ENCODE assay signal across 26 mouse cellular contexts in genomic region chr14:34532536-34532935, GRCm38 (mm10). TPM values are rescaled to one million over a fixed set of nuclear protein-coding genes. Genes with fewer than 3 reads are reported as not detected.
A peak's percentile ranks its signal among the peaks of the same experiment; 100 is the strongest.
DNase-seq lines count a peak whose midpoint lies in the region; ATAC-seq and TF ChIP-seq lines count a peak whose summit lies in the region.
"Had no signal": no experiment of that assay in that cellular context is flagged by ENCODE, and none has a peak within 500 bp of the region (broad histone marks: within the 10 kb centered on the region; RNA-seq: fewer than 3 reads in every experiment).

No protein-coding gene starts in this region.

- peaks cover 6% of the 10 kb centered on the region; the same call in 1 of the 2 replicates for H3K4me1 ChIP-seq in heart, embryonic 11.5 days (ENCODE audit: control insufficient read depth, insufficient read depth, low read length)
- H3K4me1 ChIP-seq in kidney, embryonic 16.5 days (ENCODE audit: insufficient read depth, low read length), result no peaks in the 10 kb centered on the region
- H3K4me1 ChIP-seq in kidney, embryonic 15.5 days, result 0 out of 2 replicates have a peak, but pooled peaks cover 2% of the 10 kb centered on the region
- H3K4me1 ChIP-seq in stomach, embryonic 14.5 days (ENCODE audit: control insufficient read depth, insufficient read depth, low read length), result no peaks in the 10 kb centered on the region
- H3K4me1 ChIP-seq in stomach, postnatal 0 days (replicated peaks; ENCODE audit: control insufficient read depth, insufficient read depth), result no peaks in the 10 kb centered on the region; the same call in 1 of the 2 replicates
- H3K4me1 ChIP-seq in hindbrain, embryonic 12.5 days, result no peaks in the 10 kb centered on the region
- H3K4me1 ChIP-seq: embryonic facial prominence, embryonic 12.5 days; liver, embryonic 12.5 days had no signal

- no peak overlapping the region for H3K4me2 ChIP-seq in heart, embryonic 11.5 days
- H3K4me2 ChIP-seq in kidney, embryonic 16.5 days (replicated peaks; ENCODE audit: low read depth, low read length), result no peak overlapping the region
- no peak overlapping the region for H3K4me2 ChIP-seq in kidney, embryonic 15.5 days
- no peak overlapping the region for H3K4me2 ChIP-seq in stomach, embryonic 14.5 days (replicated peaks; ENCODE audit: low read depth, low read length)
- no peak overlapping the region for H3K4me2 ChIP-seq in stomach, postnatal 0 days (replicated peaks; ENCODE audit: low read depth)
- no peak overlapping the region for H3K4me2 ChIP-seq in hindbrain, embryonic 12.5 days (replicated peaks)
- H3K4me2 ChIP-seq: embryonic facial prominence, embryonic 12.5 days; heart, embryonic 15.5 days; hindbrain, embryonic 14.5 days; liver, embryonic 12.5 days; midbrain, embryonic 11.5 days had no signal

- no peak overlapping the region for H3K9ac ChIP-seq in heart, embryonic 11.5 days (ENCODE audit: low read depth, low read length)
- no peak overlapping the region for H3K9ac ChIP-seq in kidney, embryonic 16.5 days (replicated peaks; ENCODE audit: low read length)
- no peak overlapping the region for H3K9ac ChIP-seq in kidney, embryonic 15.5 days
- no peak overlapping the region for H3K9ac ChIP-seq in stomach, embryonic 14.5 days (replicated peaks; ENCODE audit: low read depth, low read length)
- H3K9ac ChIP-seq in stomach, postnatal 0 days (ENCODE audit: low read length), result no peak overlapping the region
- no peak overlapping the region for H3K9ac ChIP-seq in hindbrain, embryonic 12.5 days
- H3K9ac ChIP-seq: embryonic facial prominence, embryonic 12.5 days; heart, embryonic 15.5 days; hindbrain, embryonic 14.5 days; liver, embryonic 12.5 days had no signal

- H3K36me3 ChIP-seq in heart, embryonic 11.5 days (ENCODE audit: control insufficient read depth, insufficient read depth, low read length), result peaks cover 21% of the 10 kb centered on the region
- 0 out of 2 replicates have a peak, but pooled peaks cover 5% of the 10 kb centered on the region for H3K36me3 ChIP-seq in kidney, embryonic 16.5 days (ENCODE audit: insufficient read depth, low read length)
- no peaks in the 10 kb centered on the region for H3K36me3 ChIP-seq in kidney, embryonic 15.5 days
- H3K36me3 ChIP-seq in stomach, embryonic 14.5 days (ENCODE audit: control insufficient read depth, insufficient read depth, low read length), result no peaks in the 10 kb centered on the region
- no peaks in the 10 kb centered on the region for H3K36me3 ChIP-seq in stomach, postnatal 0 days (ENCODE audit: control insufficient read depth, insufficient read depth, low read length)
- no peaks in the 10 kb centered on the region for H3K36me3 ChIP-seq in hindbrain, embryonic 12.5 days
- H3K36me3 ChIP-seq: embryonic facial prominence, embryonic 12.5 days; liver, embryonic 12.5 days had no signal

- no peak overlapping the region for H3K4me3 ChIP-seq in heart, embryonic 11.5 days (ENCODE audit: low read depth, low read length)
- H3K4me3 ChIP-seq in kidney, embryonic 16.5 days (ENCODE audit: low read length), result no peak overlapping the region
- H3K4me3 ChIP-seq in kidney, embryonic 15.5 days (replicated peaks), result no peak overlapping the region
- H3K4me3 ChIP-seq in stomach, embryonic 14.5 days (ENCODE audit: low read depth, low read length), result no peak overlapping the region
- no peak overlapping the region for H3K4me3 ChIP-seq in stomach, postnatal 0 days (ENCODE audit: low read depth, low read length)
- no peak overlapping the region for H3K4me3 ChIP-seq in hindbrain, embryonic 12.5 days
- H3K4me3 ChIP-seq: embryonic facial prominence, embryonic 12.5 days; heart, embryonic 15.5 days; liver, embryonic 12.5 days had no signal

- 0 out of 2 replicates have a peak overlapping the region, but pooled peaks have one; percentile 22 for H3K27ac ChIP-seq in heart, embryonic 11.5 days (ENCODE audit: low read depth, low read length)
- H3K27ac ChIP-seq in kidney, embryonic 16.5 days (ENCODE audit: low read length), result peak overlapping the region; percentile 23; the same call in 1 of the 2 replicates
- H3K27ac ChIP-seq in kidney, embryonic 15.5 days, result no peak overlapping the region
- H3K27ac ChIP-seq in stomach, embryonic 14.5 days (ENCODE audit: low read length), result no peak overlapping the region
- H3K27ac ChIP-seq in stomach, postnatal 0 days (replicated peaks), result no peak overlapping the region
- no peak overlapping the region for H3K27ac ChIP-seq in hindbrain, embryonic 12.5 days
- H3K27ac ChIP-seq: embryonic facial prominence, embryonic 12.5 days; heart, embryonic 15.5 days; hindbrain, embryonic 14.5 days; liver, embryonic 12.5 days had no signal

- intact Hi-C loops in heart, postnatal 10 days (cut with DNase I), result no loop called here

- no peaks in the 10 kb centered on the region; the same call in 1 of the 2 replicates for H3K9me3 ChIP-seq in heart, embryonic 11.5 days (replicated peaks; ENCODE audit: control insufficient read depth, low read length)
- H3K9me3 ChIP-seq in kidney, embryonic 16.5 days (ENCODE audit: low read length), result peaks cover 9% of the 10 kb centered on the region; the same call in 1 of the 2 replicates
- no peaks in the 10 kb centered on the region for H3K9me3 ChIP-seq in kidney, embryonic 15.5 days (replicated peaks)
- no peaks in the 10 kb centered on the region for H3K9me3 ChIP-seq in stomach, embryonic 14.5 days (ENCODE audit: control insufficient read depth, low read depth, low read length)
- no peaks in the 10 kb centered on the region for H3K9me3 ChIP-seq in stomach, postnatal 0 days (ENCODE audit: control insufficient read depth, low read length)
- 0 out of 2 replicates have a peak, but pooled peaks cover 4% of the 10 kb centered on the region for H3K9me3 ChIP-seq in hindbrain, embryonic 12.5 days (replicated peaks)
- H3K9me3 ChIP-seq: embryonic facial prominence, embryonic 12.5 days; heart, embryonic 15.5 days; liver, embryonic 12.5 days had no signal

- H3K27me3 ChIP-seq in heart, embryonic 11.5 days (ENCODE audit: control insufficient read depth, insufficient read depth, low read length), result no peaks in the 10 kb centered on the region
- 0 out of 2 replicates have a peak, but pooled peaks cover 6% of the 10 kb centered on the region for H3K27me3 ChIP-seq in kidney, embryonic 16.5 days (ENCODE audit: insufficient read depth, low read length)
- H3K27me3 ChIP-seq in kidney, embryonic 15.5 days, result peaks cover 11% of the 10 kb centered on the region
- no peaks in the 10 kb centered on the region for H3K27me3 ChIP-seq in stomach, embryonic 14.5 days (ENCODE audit: control insufficient read depth, insufficient read depth, low read length)
- H3K27me3 ChIP-seq in stomach, postnatal 0 days (ENCODE audit: control insufficient read depth, insufficient read depth, low read length), result no peaks in the 10 kb centered on the region
- no peaks in the 10 kb centered on the region for H3K27me3 ChIP-seq in hindbrain, embryonic 12.5 days
- H3K27me3 ChIP-seq: heart, embryonic 15.5 days had no signal

- WGBS in heart, embryonic 11.5 days (ENCODE audit: insufficient replicate concordance), result 63% methylated on average over 6 of the region's 6 CpGs
- WGBS in kidney, embryonic 16.5 days, result 62% methylated on average over 6 of the region's 6 CpGs
- WGBS in kidney, embryonic 15.5 days, result 63% methylated on average over 6 of the region's 6 CpGs
- WGBS in stomach, embryonic 14.5 days, result 59% methylated on average over 6 of the region's 6 CpGs
- 46% methylated on average over 6 of the region's 6 CpGs for WGBS in stomach, postnatal 0 days
- 84% methylated on average over 6 of the region's 6 CpGs for WGBS in hindbrain, embryonic 12.5 days

- no peak for TF ChIP-seq EP300 in stomach, postnatal 0 days (optimal IDR thresholded peaks at IDR 0.05)

- ATAC-seq in heart, embryonic 11.5 days (replicated peaks; ENCODE audit: insufficient number of reproducible peaks, low FRiP score, low TSS enrichment), result no peak
- ATAC-seq in kidney, embryonic 16.5 days (ENCODE audit: low FRiP score, low TSS enrichment), result no peak
- no peak for ATAC-seq in kidney, embryonic 15.5 days (replicated peaks; ENCODE audit: low FRiP score)
- ATAC-seq in stomach, embryonic 14.5 days (ENCODE audit: insufficient number of reproducible peaks, insufficient read depth, low FRiP score, low read depth), result peak; percentile 12; the same call in 1 of the 2 replicates
- ATAC-seq in stomach, postnatal 0 days (ENCODE audit: low FRiP score, low TSS enrichment), result no peak
- ATAC-seq in hindbrain, embryonic 12.5 days (ENCODE audit: low FRiP score), result no peak
- ATAC-seq: forebrain, embryonic 14.5 days; intestine, embryonic 16.5 days; liver, embryonic 12.5 days had no signal

- DNase-seq in heart, postnatal 10 days, result no peak
- no peak for DNase-seq in stomach, postnatal 0 days (ENCODE audit: low spot score)
- DNase-seq in frontal cortex, postnatal 14 days (ENCODE audit: low spot score in 2 of 2), result no peak
- DNase-seq: adrenal gland, adult 2 months; B cell, adult 2 months; cerebellum, adult 9-11 months; gastrocnemius, postnatal 36 days; kidney, postnatal 4 days had no signal

- TF ChIP-seq CTCF in stomach, postnatal 0 days (IDR thresholded peaks at IDR 0.05; ENCODE audit: low read depth), result no peak

RNA-seq across cellular contexts. Expression of gene 9230112D13Rik, which starts 9.9 kb away (rescaled TPM):
- not detected in 2 replicates for polyA plus RNA-seq in heart, embryonic 11.5 days (2014; fragmentation: Nextera tagmentation; extraction: Ambion mirVana)
- not detected for total RNA-seq in heart, postnatal 10 days (2021)
- not detected in 2 replicates for polyA plus RNA-seq in kidney, embryonic 16.5 days (2015; fragmentation: Nextera tagmentation; extraction: Ambion mirVana)
- polyA plus RNA-seq in kidney, embryonic 15.5 days (2015; fragmentation: Nextera tagmentation; extraction: Ambion mirVana), result not detected in 2 replicates
- polyA plus RNA-seq in stomach, embryonic 14.5 days (2014; fragmentation: Nextera tagmentation; extraction: Ambion mirVana), result not detected in 2 replicates
- polyA plus RNA-seq in stomach, postnatal 0 days (2015; fragmentation: Nextera tagmentation; extraction: Ambion mirVana), result not detected in 2 replicates
- not detected in 2 replicates for polyA plus RNA-seq in hindbrain, embryonic 12.5 days (2016; fragmentation: Nextera tagmentation; extraction: Ambion mirVana)
- total RNA-seq: adrenal gland, adult 2 months; gastrocnemius, postnatal 36 days; layer of hippocampus, postnatal 10 days; left cerebral cortex, adult 8-10 months had no signal
- polyA plus RNA-seq: adrenal gland, adult 2 months; cortical plate, adult 2 months; embryonic facial prominence, embryonic 12.5 days; forebrain, embryonic 14.5 days; heart, embryonic 15.5 days; hindbrain, embryonic 14.5 days; intestine, embryonic 16.5 days; limb, embryonic 11.5 days; liver, embryonic 12.5 days; midbrain, embryonic 11.5 days; stomach, embryonic 16.5 days; thymus, postnatal 0 days had no signal

RNA-seq across cellular contexts. Expression of gene Bmpr1a, which starts 29.4 kb away (rescaled TPM):
- 48.1 and 48.5 TPM in 2 replicates for polyA plus RNA-seq in heart, embryonic 11.5 days (2014; fragmentation: Nextera tagmentation; extraction: Ambion mirVana)
- total RNA-seq in heart, postnatal 10 days (2021), result 100 to 1,000 TPM in 1 of 2 experiments, 10 to 100 TPM in 1; 83.2 to 115 TPM
- polyA plus RNA-seq in kidney, embryonic 16.5 days (2015; fragmentation: Nextera tagmentation; extraction: Ambion mirVana), result 24.9 and 38.5 TPM in 2 replicates
- 47.3 and 47.7 TPM in 2 replicates for polyA plus RNA-seq in kidney, embryonic 15.5 days (2015; fragmentation: Nextera tagmentation; extraction: Ambion mirVana)
- polyA plus RNA-seq in stomach, embryonic 14.5 days (2014; fragmentation: Nextera tagmentation; extraction: Ambion mirVana), result 62.8 and 74.7 TPM in 2 replicates
- polyA plus RNA-seq in stomach, postnatal 0 days (2015; fragmentation: Nextera tagmentation; extraction: Ambion mirVana), result 27.0 and 29.0 TPM in 2 replicates
- 47.6 and 50.4 TPM in 2 replicates for polyA plus RNA-seq in hindbrain, embryonic 12.5 days (2016; fragmentation: Nextera tagmentation; extraction: Ambion mirVana)

RNA-seq across cellular contexts. Expression of gene Ldb3, which starts 55.9 kb away (rescaled TPM):
- 221 and 225 TPM in 2 replicates for polyA plus RNA-seq in heart, embryonic 11.5 days (2014; fragmentation: Nextera tagmentation; extraction: Ambion mirVana)
- total RNA-seq in heart, postnatal 10 days (2021), result 100 to 1,000 TPM; 879 to 920 TPM
- 2.2 and 2.3 TPM in 2 replicates for polyA plus RNA-seq in kidney, embryonic 16.5 days (2015; fragmentation: Nextera tagmentation; extraction: Ambion mirVana)
- 3.7 and 7.1 TPM in 2 replicates for polyA plus RNA-seq in kidney, embryonic 15.5 days (2015; fragmentation: Nextera tagmentation; extraction: Ambion mirVana)
- 1.3 and 1.8 TPM in 2 replicates for polyA plus RNA-seq in stomach, embryonic 14.5 days (2014; fragmentation: Nextera tagmentation; extraction: Ambion mirVana)
- polyA plus RNA-seq in stomach, postnatal 0 days (2015; fragmentation: Nextera tagmentation; extraction: Ambion mirVana), result 1.6 and 1.7 TPM in 2 replicates
- polyA plus RNA-seq in hindbrain, embryonic 12.5 days (2016; fragmentation: Nextera tagmentation; extraction: Ambion mirVana), result 0.22 and 1.9 TPM in 2 replicates

Comparison
In these comparisons a context has a peak if more than half of its experiments do, and no peak if none do; other contexts are left out.
1. H3K27ac ChIP-seq: peak in heart, embryonic 11.5 days (single experiment) and kidney, embryonic 16.5 days (single experiment); none in kidney, embryonic 15.5 days (single experiment), stomach, embryonic 14.5 days (single experiment), stomach, postnatal 0 days (single experiment) and hindbrain, embryonic 12.5 days (single experiment).
2. RNA of gene Ldb3, which starts 55.9 kb away (polyA plus RNA-seq): 221 to 225 TPM in heart, embryonic 11.5 days; 3.7 to 7.1 TPM in kidney, embryonic 15.5 days, 2.2 to 2.3 TPM in kidney, embryonic 16.5 days, 1.6 to 1.7 TPM in stomach, postnatal 0 days, 1.3 to 1.8 TPM in stomach, embryonic 14.5 days and 0.22 to 1.9 TPM in hindbrain, embryonic 12.5 days; every median in the first group is over 10 times any median in the second.